Comparison of ENCODE assay signal across 41 mouse cellular contexts in the genomic region with DNA sequence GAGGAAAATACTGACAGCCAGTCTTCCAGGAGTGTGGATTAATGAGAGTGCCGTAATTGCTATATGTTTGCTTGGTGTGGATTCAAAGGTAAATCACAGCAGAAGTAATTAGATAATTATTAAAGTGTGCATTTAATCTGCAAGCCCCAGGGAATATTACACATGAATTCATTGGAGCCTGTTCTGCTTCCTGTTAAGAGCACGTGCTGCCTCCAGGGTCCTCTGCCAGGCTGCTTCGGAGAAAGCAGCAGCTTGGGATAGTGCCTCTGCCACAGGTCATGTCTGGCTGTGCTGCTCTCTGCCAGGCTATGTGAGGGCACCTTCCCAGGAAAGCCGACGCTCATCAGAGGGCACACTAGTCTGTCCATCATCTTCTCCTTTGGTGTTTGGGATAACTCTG. TPM values are rescaled to one million over a fixed set of nuclear protein-coding genes. Genes with fewer than 3 reads are reported as not detected.
A peak's percentile ranks its signal among the peaks of the same experiment; 100 is the strongest.
DNase-seq lines count a peak whose midpoint lies in the region; ATAC-seq and TF ChIP-seq lines count a peak whose summit lies in the region.
"Had no signal": no experiment of that assay in that cellular context is flagged by ENCODE, and none has a peak within 500 bp of the region (broad histone marks: within the 10 kb centered on the region; RNA-seq: fewer than 3 reads in every experiment).

No protein-coding gene starts in this region.

- ATAC-seq in forebrain, postnatal 0 days, result no peak
- ATAC-seq in forebrain, embryonic 13.5 days, result no peak
- ATAC-seq in neural tube, embryonic 12.5 days (ENCODE audit: low FRiP score, low read depth), result 0 out of 2 replicates have a peak, but pooled peaks have one; percentile 41
- peak; percentile 59; the same call in 1 of the 2 replicates for ATAC-seq in neural tube, embryonic 15.5 days (ENCODE audit: low FRiP score)
- ATAC-seq: CD4-positive, CD25-positive, alpha-beta regulatory T cell, adult 4 months; forebrain, embryonic 15.5 days; hindbrain, embryonic 16.5 days; intestine, embryonic 15.5 days had no signal

- H3K4me2 ChIP-seq in forebrain, postnatal 0 days (ENCODE audit: low read depth), result no peak overlapping the region
- H3K4me2 ChIP-seq in forebrain, embryonic 13.5 days, result no peak overlapping the region
- no peak overlapping the region for H3K4me2 ChIP-seq in neural tube, embryonic 12.5 days (replicated peaks)
- no peak overlapping the region for H3K4me2 ChIP-seq in neural tube, embryonic 15.5 days
- H3K4me2 ChIP-seq: embryonic facial prominence, embryonic 12.5 days; forebrain, embryonic 15.5 days; heart, embryonic 12.5 days; intestine, embryonic 15.5 days; lung, embryonic 14.5 days had no signal

- H3K27ac ChIP-seq in forebrain, postnatal 0 days (ENCODE audit: low read depth, low read length), result no peak overlapping the region
- no peak overlapping the region for H3K27ac ChIP-seq in forebrain, embryonic 13.5 days
- no peak overlapping the region for H3K27ac ChIP-seq in neural tube, embryonic 12.5 days
- H3K27ac ChIP-seq in embryonic facial prominence, embryonic 10.5 days (replicated peaks), result no peak overlapping the region
- H3K27ac ChIP-seq in neural tube, embryonic 15.5 days (replicated peaks), result no peak overlapping the region
- H3K27ac ChIP-seq: embryonic facial prominence, embryonic 12.5 days; forebrain, embryonic 15.5 days; heart, adult 2 months; intestine, embryonic 15.5 days; liver, embryonic 14.5 days; midbrain, embryonic 10.5 days had no signal

- 43% methylated on average over 5 of the region's 5 CpGs for WGBS in forebrain, postnatal 0 days
- WGBS in forebrain, embryonic 13.5 days, result 47% methylated on average over 5 of the region's 5 CpGs
- 64% methylated on average over 5 of the region's 5 CpGs for WGBS in neural tube, embryonic 12.5 days
- 46% methylated on average over 5 of the region's 5 CpGs for WGBS in embryonic facial prominence, embryonic 10.5 days
- WGBS in neural tube, embryonic 15.5 days, result 48% methylated on average over 5 of the region's 5 CpGs

- H3K36me3 ChIP-seq in forebrain, postnatal 0 days (ENCODE audit: insufficient read depth), result no peaks in the 10 kb centered on the region
- no peaks in the 10 kb centered on the region for H3K36me3 ChIP-seq in forebrain, embryonic 13.5 days (ENCODE audit: poor library complexity, severe bottlenecking)
- no peaks in the 10 kb centered on the region for H3K36me3 ChIP-seq in neural tube, embryonic 12.5 days
- no peaks in the 10 kb centered on the region for H3K36me3 ChIP-seq in embryonic facial prominence, embryonic 10.5 days (replicated peaks)
- H3K36me3 ChIP-seq in neural tube, embryonic 15.5 days, result no peaks in the 10 kb centered on the region
- H3K36me3 ChIP-seq: embryonic facial prominence, embryonic 12.5 days; forebrain, embryonic 15.5 days; heart, embryonic 12.5 days; intestine, embryonic 15.5 days; midbrain, embryonic 10.5 days had no signal

- no peaks in the 10 kb centered on the region for H3K9me3 ChIP-seq in forebrain, postnatal 0 days (ENCODE audit: low read length)
- H3K9me3 ChIP-seq in forebrain, embryonic 13.5 days (replicated peaks), result no peaks in the 10 kb centered on the region
- H3K9me3 ChIP-seq in neural tube, embryonic 12.5 days, result no peaks in the 10 kb centered on the region
- H3K9me3 ChIP-seq in embryonic facial prominence, embryonic 10.5 days, result no peaks in the 10 kb centered on the region
- H3K9me3 ChIP-seq in neural tube, embryonic 15.5 days (replicated peaks), result no peaks in the 10 kb centered on the region
- H3K9me3 ChIP-seq: embryonic facial prominence, embryonic 12.5 days; forebrain, embryonic 15.5 days; heart, embryonic 12.5 days; intestine, embryonic 15.5 days; midbrain, embryonic 10.5 days had no signal

- peak; percentile 23 for DNase-seq in forebrain, postnatal 0 days
- DNase-seq in neural tube, embryonic 10.5 days (ENCODE audit: extremely low spot score, low spot score), result no peak
- peak; percentile 16 for DNase-seq in embryonic facial prominence, embryonic 10.5 days (ENCODE audit: low spot score)
- no peak for DNase-seq in natural killer cell, adult 2 months (ENCODE audit: low spot score in 2 of 2)
- DNase-seq: adrenal gland, postnatal 25 days; cerebellum, adult 18-20 months; cerebellum, postnatal 25 days; heart, adult 2 months; heart, postnatal 4 days; kidney, adult 2 months; kidney, postnatal 4 days; layer of hippocampus, postnatal 36 days; liver; lung, embryonic 14.5 days; right cerebral cortex, postnatal 14 days; thymus, postnatal 14 days had no signal

- H3K27me3 ChIP-seq in forebrain, postnatal 0 days (ENCODE audit: insufficient read depth, low read length), result peaks cover 5% of the 10 kb centered on the region; the same call in 1 of the 2 replicates
- H3K27me3 ChIP-seq in forebrain, embryonic 13.5 days, result peaks cover 92% of the 10 kb centered on the region
- H3K27me3 ChIP-seq in neural tube, embryonic 12.5 days (replicated peaks), result no peaks in the 10 kb centered on the region; the same call in none of the 2 replicates
- H3K27me3 ChIP-seq in embryonic facial prominence, embryonic 10.5 days (replicated peaks; ENCODE audit: low read depth, poor library complexity, severe bottlenecking), result peaks cover 94% of the 10 kb centered on the region
- peaks cover 56% of the 10 kb centered on the region for H3K27me3 ChIP-seq in neural tube, embryonic 15.5 days (replicated peaks)
- H3K27me3 ChIP-seq: intestine, embryonic 15.5 days had no signal

- H3K4me1 ChIP-seq in forebrain, postnatal 0 days (ENCODE audit: insufficient read depth), result 0 out of 2 replicates have a peak, but pooled peaks cover 11% of the 10 kb centered on the region
- H3K4me1 ChIP-seq in forebrain, embryonic 13.5 days, result peaks cover 46% of the 10 kb centered on the region
- peaks cover 5% of the 10 kb centered on the region; the same call in 1 of the 2 replicates for H3K4me1 ChIP-seq in neural tube, embryonic 12.5 days
- peaks cover 23% of the 10 kb centered on the region for H3K4me1 ChIP-seq in embryonic facial prominence, embryonic 10.5 days
- H3K4me1 ChIP-seq in neural tube, embryonic 15.5 days, result peaks cover 20% of the 10 kb centered on the region
- H3K4me1 ChIP-seq: heart, embryonic 12.5 days; intestine, embryonic 15.5 days had no signal

- TF ChIP-seq CTCF in forebrain, postnatal 0 days (IDR thresholded peaks at IDR 0.05; ENCODE audit: low read depth), result no peak

- no peak overlapping the region for H3K4me3 ChIP-seq in forebrain, postnatal 0 days (ENCODE audit: low read depth, low read length)
- no peak overlapping the region for H3K4me3 ChIP-seq in forebrain, embryonic 13.5 days
- no peak overlapping the region for H3K4me3 ChIP-seq in neural tube, embryonic 12.5 days
- no peak overlapping the region for H3K4me3 ChIP-seq in embryonic facial prominence, embryonic 10.5 days
- H3K4me3 ChIP-seq in neural tube, embryonic 15.5 days (replicated peaks), result no peak overlapping the region
- H3K4me3 ChIP-seq: embryonic facial prominence, embryonic 12.5 days; erythroblast, embryonic 14.5 days; forebrain, embryonic 15.5 days; heart, adult 2 months; heart, embryonic 12.5 days; intestine, embryonic 15.5 days; midbrain, embryonic 10.5 days; myocyte had no signal

- no peak overlapping the region for H3K9ac ChIP-seq in forebrain, postnatal 0 days
- H3K9ac ChIP-seq in forebrain, embryonic 13.5 days, result no peak overlapping the region
- no peak overlapping the region for H3K9ac ChIP-seq in neural tube, embryonic 12.5 days
- no peak overlapping the region for H3K9ac ChIP-seq in neural tube, embryonic 15.5 days (replicated peaks)
- H3K9ac ChIP-seq: embryonic facial prominence, embryonic 12.5 days; forebrain, embryonic 15.5 days; heart, embryonic 12.5 days; intestine, embryonic 15.5 days; liver, embryonic 14.5 days; lung, embryonic 14.5 days had no signal

RNA-seq across cellular contexts. Expression of a gene that starts 55.5 kb away (rescaled TPM):
- total RNA-seq in forebrain, postnatal 0 days (2014; rRNA removed), result 0.15 and 0.48 TPM in 2 replicates
- polyA plus RNA-seq in forebrain, postnatal 0 days (2015; fragmentation: Nextera tagmentation; extraction: Ambion mirVana), result not detected in 2 replicates
- polyA plus RNA-seq in forebrain, embryonic 13.5 days (2015; fragmentation: Nextera tagmentation; extraction: Ambion mirVana), result 0.21 and 0.28 TPM in 2 replicates
- not detected in 2 replicates for polyA plus RNA-seq in neural tube, embryonic 12.5 days (2016; fragmentation: Nextera tagmentation; extraction: Ambion mirVana)
- not detected in 2 replicates for polyA plus RNA-seq in embryonic facial prominence, embryonic 10.5 days (2016; fragmentation: Nextera tagmentation; extraction: Ambion mirVana)
- not detected in 2 replicates for polyA plus RNA-seq in neural tube, embryonic 15.5 days (2015; fragmentation: Nextera tagmentation; extraction: Ambion mirVana)
- total RNA-seq: adrenal gland, adult 18-20 months; adrenal gland, postnatal 25 days; gastrocnemius, adult 8-10 months; gastrocnemius, postnatal 4 days; heart, adult 2 months; heart, postnatal 4 days; layer of hippocampus, adult 8-10 months; layer of hippocampus, postnatal 36 days; megakaryocyte progenitor cell, adult 5-6 weeks; midbrain, postnatal 0 days had no signal
- polyA plus RNA-seq: CD4-positive, CD25-positive, alpha-beta regulatory T cell, adult 4 months; embryonic facial prominence, embryonic 12.5 days; erythroblast, embryonic 14.5 days; heart, adult 2 months; heart, embryonic 12.5 days; heart, postnatal 0 days; intestine, embryonic 15.5 days; kidney, adult 2 months; kidney, embryonic 16.5 days; limb, embryonic 11.5 days; liver, embryonic 14.5 days; lung, embryonic 14.5 days; midbrain, embryonic 10.5 days; midbrain, postnatal 0 days; myocyte; small intestine, adult 2 months; stomach, embryonic 14.5 days; urinary bladder, adult 2 months had no signal

Comparison
In these comparisons a context has a peak if more than half of its experiments do, and no peak if none do; other contexts are left out.
1. ATAC-seq: peak in neural tube, embryonic 12.5 days (single experiment) and neural tube, embryonic 15.5 days (single experiment); none in forebrain, postnatal 0 days (single experiment) and forebrain, embryonic 13.5 days (single experiment).
2. DNase-seq: peak in forebrain, postnatal 0 days (single experiment) and embryonic facial prominence, embryonic 10.5 days (single experiment); none in neural tube, embryonic 10.5 days (single experiment) and natural killer cell, adult 2 months (0 of 2).